Mouse (Mus musculus) heart, embryonic 14.5 days (tissue): ENCODE results near the gene Stx1a. TPM values are rescaled to one million over a fixed set of nuclear protein-coding genes. Genes with fewer than 3 reads are reported as not detected.

Experiments used
- polyA plus RNA-seq: library from polyadenylated mRNA; unstranded; fragments of >200 nt; fragmentation: Nextera tagmentation; extraction: Ambion mirVana; gene quantifications from 2 replicates; pipeline ENCODE4 v1.2.1, GENCODE M21; 2014

Gene Stx1a
- polyA plus RNA-seq, 1 experiment from 2014 or later: 6.4 TPM

Other genes starting within 250 kb of the Stx1a start
- not detected in 2 replicates for gene Tmem270, start 116.7 kb upstream of the Stx1a start, polyA plus RNA-seq
- gene Cldn13, start 108.0 kb upstream of the Stx1a start, polyA plus RNA-seq: 0.31 and 0.63 TPM in 2 replicates
- 11.1 and 12.0 TPM in 2 replicates for gene Mettl27, start 91.1 kb upstream of the Stx1a start, polyA plus RNA-seq
- gene Cldn4, start 76.5 kb upstream of the Stx1a start, polyA plus RNA-seq: 0.85 TPM in 1 of 2 replicates, not detected in the other
- gene Cldn3, start 37.3 kb upstream of the Stx1a start, polyA plus RNA-seq: 0.53 and 2.2 TPM in 2 replicates
- gene Abhd11, start 14.3 kb upstream of the Stx1a start, polyA plus RNA-seq: 72.1 and 74.9 TPM in 2 replicates
- 30.6 and 31.1 TPM in 2 replicates for gene Dnajc30, start 40.7 kb downstream of the Stx1a start, polyA plus RNA-seq
- 47.2 and 52.3 TPM in 2 replicates for gene Bud23, start 41.5 kb downstream of the Stx1a start, polyA plus RNA-seq
- gene Vps37d, start 54.8 kb downstream of the Stx1a start, polyA plus RNA-seq: 1.3 and 3.5 TPM in 2 replicates
- 0.34 and 0.92 TPM in 2 replicates for gene Mlxipl, start 66.4 kb downstream of the Stx1a start, polyA plus RNA-seq
- 18.0 and 20.0 TPM in 2 replicates for gene Tbl2, start 126.2 kb downstream of the Stx1a start, polyA plus RNA-seq
- 36.7 and 41.4 TPM in 2 replicates for gene Bcl7b, start 144.8 kb downstream of the Stx1a start, polyA plus RNA-seq
- gene Baz1b, start 163.8 kb downstream of the Stx1a start, polyA plus RNA-seq: 32.8 and 32.9 TPM in 2 replicates
- gene Fzd9, start 227.7 kb downstream of the Stx1a start, polyA plus RNA-seq: 5.2 and 5.8 TPM in 2 replicates